Mouse (Mus musculus): ENCODE results near the gene Nfe2l3.
"Not testable (repeated sequence)": the region's sequence is repeated elsewhere in the genome, so short reads cannot be mapped to it uniquely, and the experiment has no call there.

The Nfe2l3 gene

DNA sequence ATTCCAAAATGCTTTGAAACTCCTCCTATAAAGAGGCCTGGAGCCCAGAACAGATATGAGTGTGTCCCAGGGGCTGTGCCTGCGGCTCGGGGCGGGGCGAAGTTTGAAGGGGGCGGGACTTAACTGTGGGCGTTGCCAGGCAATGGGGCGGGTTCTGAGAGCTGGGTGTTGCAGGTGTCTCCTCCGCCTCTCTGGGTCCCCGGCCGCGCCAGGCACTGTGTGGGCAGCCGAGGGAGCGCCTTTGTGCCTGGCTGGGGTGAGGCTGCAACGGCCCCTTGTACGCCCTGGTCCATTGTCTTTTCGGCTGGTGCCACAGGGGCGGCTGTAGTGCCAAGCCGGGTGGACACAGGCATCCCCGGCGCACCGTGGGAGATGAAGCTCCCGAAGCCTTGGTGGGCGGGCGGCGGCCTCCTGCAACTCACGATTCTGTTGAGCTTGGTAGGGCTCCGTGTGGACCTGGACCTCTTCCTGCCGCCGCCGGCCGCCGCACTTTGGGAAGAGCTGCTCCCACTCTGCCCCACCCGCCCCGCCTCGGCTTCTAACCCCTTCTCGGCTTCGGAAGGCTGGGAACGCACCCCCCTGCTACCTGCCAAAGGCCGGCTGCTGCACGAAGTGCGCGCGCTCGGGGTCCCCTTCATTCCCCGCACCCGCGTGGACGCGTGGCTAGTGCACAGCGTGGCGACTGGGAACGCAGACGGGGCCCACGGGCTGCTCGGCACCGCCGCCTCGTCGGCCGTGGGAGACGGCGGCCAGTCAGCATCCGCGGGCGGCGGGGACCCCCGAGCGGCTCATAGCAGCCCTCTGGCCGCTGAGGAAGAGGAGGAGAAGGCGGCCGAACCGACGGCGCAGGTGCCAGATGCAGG is at the start of gene Nfe2l3:
Gene Nfe2l3 (plus strand): TSS at position 136 of the 863 bp plus-strand sequence.
- peak; percentile 20 for DNase-seq (ENCODE audit: low spot score)

DNA sequence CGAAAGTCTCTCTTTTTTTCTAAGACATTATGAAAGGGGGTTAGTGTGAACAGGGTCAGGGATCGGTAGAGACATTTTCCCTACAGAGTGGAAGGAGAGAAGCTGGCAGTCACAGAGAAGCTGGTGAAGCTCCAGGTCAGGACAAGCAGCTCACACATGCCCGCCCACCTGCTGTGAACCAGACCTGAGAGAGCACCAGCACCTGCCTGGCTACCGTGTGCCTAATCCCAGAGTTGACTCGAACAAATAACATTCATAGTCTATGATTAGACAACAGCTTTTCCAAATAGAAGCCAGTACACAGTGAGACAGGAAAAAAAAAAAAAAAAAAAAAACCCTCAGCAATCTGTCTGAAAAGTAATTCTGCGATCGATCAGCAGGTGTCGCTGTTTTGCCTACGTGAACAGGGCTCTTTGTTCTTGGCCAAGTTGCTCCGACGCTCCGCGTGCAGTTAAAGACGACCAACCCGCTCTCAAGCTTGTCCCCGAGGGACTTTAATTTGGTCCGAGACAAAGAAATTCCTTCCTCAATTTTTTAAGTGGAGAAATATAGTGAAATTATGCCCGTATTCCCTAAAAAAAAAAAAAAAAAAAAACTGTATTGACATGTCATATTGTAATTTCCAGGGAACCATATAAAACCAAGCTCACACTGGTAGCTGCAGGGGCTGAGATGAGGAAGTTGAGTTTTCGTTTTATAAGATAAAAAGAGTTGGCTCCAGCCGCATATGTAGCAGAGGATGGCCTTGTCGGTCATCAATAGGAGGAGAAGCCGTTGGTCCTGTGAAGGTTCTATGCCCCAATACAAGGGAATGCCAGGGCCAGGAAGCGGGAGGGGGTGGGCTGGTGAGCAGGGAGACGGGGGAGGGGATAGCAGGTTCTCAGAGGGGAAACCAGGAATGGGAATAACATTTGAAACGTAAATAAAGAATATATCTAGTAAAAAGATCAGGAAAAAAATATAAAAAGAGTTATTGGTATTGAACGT is 48.4 kb upstream of the Nfe2l3 start:
- DNase-seq (ENCODE audit: low spot score), result peak; percentile 67

DNA sequence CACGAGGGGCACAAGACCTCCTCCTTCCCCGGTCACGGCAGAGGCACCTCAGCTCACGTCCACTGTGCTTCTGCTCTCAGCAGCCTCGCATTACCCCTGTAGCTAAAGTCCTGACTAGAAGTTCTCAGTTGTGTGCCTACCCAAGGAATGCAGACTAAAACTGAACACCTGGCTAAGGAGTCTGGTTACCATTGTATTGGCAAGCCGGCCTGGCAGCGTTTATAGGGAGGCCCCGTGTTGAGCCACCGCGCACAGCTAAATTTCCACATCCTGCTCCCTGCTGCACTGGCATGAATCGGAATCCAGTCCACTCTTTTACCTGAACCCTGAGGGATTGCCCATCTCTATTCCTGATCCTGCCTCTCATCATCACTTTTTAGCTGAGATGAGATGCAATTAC is 42.0 kb upstream of the Nfe2l3 start:
- no peak for DNase-seq (ENCODE audit: low spot score)

DNA sequence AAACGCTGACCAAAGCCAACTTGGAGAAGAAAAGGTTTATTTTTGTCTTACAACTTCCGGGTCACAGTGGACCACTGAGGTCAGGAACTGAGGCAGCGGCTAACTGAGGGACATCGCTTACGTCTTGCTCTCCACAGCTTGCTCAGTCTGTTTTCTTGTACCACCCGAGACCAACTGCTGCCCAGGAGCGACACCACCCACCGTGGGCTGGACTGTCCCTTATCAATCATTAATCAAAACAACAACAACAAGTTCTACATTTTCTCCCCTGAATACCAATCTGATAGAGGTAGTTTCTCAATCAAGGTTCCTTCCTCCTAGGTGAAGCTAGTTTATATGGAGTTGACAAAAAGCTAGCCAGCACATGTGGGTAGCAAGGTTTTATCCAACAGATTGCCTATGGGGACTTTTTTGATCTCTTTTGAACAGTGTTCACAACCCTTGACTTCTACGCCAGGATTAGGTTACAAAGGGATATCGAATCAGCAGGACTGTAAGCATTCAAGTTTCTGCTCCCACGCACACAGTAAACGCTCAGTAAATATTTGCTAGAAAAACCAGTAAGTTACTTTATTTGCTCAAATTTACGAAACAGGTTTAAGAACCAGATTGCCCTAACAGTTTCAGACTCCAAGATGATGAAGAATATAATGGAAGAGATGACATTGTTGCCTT is 40.5 kb upstream of the Nfe2l3 start:
- no peak for DNase-seq (ENCODE audit: low spot score)

- no peak for DNase-seq (ENCODE audit: low spot score)
Measured at GRCm38 (mm10) chr6:51393341-51394128, 38.9 kb upstream of the Nfe2l3 start.

DNA sequence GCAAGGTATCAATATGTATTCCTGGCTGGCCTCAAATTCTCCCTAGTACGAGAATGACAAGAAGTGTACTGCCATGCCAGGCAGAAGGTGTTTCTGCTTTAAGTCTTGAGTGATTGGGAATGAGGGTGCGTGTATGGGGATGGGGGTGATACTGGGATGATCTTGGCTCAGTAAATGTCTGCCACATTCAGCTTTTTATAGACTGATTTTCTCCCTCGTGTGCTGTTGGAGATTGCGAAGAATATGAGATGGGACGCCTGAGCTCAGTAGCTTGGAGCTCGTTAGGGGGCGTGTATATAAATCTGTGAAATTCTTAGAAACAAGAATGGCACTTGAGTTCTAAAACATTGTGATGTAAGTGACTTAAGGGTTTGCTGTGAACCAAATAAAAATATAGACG is 38.1 kb upstream of the Nfe2l3 start:
- not testable (repeated sequence) for DNase-seq (ENCODE audit: low spot score)

GRCm38 (mm10) chr6:51394963-51395362 is 37.5 kb upstream of the Nfe2l3 start:
- not testable (repeated sequence) for DNase-seq (ENCODE audit: low spot score)

DNA sequence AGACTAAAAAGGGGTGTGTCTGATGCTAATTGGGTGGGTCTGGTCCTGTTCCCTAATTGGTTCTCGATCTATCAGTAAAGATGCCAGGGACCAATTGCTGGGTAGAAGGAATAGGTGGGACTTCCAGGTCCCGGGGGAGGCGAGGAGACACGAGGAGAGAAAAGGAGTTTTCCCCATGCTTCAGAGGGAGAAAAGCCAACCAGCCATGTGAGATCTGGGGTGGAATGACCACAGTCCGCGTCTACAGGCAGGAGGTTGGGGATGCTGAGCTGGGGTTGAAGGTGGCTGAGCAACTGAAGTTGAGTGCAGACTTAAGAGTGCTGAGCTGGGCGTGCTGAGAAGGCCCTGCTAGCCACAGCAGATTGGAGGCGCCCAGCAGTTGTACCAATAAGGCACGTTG is 37.0 kb upstream of the Nfe2l3 start:
- no peak for DNase-seq (ENCODE audit: low spot score)

GRCm38 (mm10) chr6:51399113-51399518 is 33.4 kb upstream of the Nfe2l3 start:
- no peak for DNase-seq (ENCODE audit: low spot score)

DNA sequence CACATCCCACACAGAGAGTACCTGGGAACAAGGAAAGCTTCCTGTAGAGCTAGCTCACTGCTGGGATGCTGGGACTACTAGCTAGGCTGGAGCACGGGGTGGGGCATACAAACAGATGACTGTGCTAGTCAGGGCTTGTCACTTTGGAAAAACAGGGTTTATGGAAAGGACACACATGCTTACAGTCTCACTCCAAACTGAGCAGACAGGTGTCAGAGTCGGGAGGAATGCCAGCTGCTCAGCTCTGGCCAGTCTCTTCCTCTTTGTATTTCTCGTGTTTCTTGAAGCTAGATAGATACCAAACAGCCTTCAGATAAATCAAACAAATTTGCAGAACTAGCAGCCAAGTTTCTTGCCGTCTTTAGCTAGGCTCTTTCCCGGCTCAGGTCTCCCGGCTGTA is 31.2 kb upstream of the Nfe2l3 start:
- no peak for DNase-seq (ENCODE audit: low spot score)

- DNase-seq (ENCODE audit: low spot score), result no peak
Measured at GRCm38 (mm10) chr6:51403598-51403997, 28.9 kb upstream of the Nfe2l3 start.

GRCm38 (mm10) chr6:51404502-51404901 is 28.0 kb upstream of the Nfe2l3 start:
- DNase-seq (ENCODE audit: low spot score), result no peak

DNA sequence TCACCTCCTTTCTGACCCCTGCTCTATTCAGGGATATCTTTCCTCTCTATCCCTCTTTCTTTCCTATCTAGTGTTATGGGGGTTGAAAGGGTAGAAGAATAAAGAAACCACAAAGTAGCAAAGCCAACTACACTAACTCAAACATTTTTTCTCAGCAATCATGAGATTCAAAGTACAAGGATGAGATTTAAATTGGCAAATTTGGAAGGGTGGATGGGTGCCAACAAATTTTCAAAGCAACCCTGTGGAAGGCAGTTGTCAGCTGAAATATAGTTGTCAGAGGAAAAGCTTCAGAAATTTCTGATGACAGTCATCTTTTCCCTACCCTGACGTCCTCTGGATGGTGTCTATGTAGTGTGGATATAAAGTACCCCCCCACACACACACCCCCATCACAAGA is 16.0 kb upstream of the Nfe2l3 start:
- DNase-seq (ENCODE audit: low spot score), result no peak

DNA sequence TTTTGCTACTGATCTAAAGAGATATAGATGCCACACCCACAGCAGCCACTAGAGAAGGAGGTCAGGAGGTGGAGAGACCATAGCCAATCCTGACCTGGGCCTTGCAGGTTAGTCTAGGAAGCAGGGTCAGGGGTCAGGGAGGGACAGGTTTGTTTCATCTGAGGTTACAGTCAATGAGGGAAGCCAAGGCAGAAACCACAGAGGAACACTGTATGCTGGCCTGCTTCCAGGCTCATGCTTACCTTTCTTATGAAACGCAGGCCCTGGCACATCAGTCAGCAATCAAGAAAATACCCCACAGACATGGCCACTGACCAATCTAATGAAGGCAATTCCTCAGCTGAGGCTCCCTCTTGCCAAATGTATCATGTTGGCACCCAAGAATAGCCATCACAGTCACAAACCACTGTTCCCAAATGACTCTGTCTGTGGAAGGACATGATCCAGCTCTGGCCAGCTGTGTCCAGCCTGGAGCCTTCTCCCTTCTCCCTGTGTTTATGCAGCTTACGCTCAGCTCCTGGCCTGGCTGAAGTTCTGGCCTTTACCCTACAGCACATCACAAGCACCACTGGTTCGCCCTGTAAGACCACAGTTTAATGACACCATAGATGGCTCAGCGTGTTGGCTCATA is 15.0 kb upstream of the Nfe2l3 start:
- DNase-seq (ENCODE audit: low spot score), result no peak

- DNase-seq (ENCODE audit: low spot score), result no peak
Measured at GRCm38 (mm10) chr6:51423466-51424122, 8.9 kb upstream of the Nfe2l3 start.

- no peak for DNase-seq (ENCODE audit: low spot score)
Measured at GRCm38 (mm10) chr6:51424537-51424936, 7.9 kb upstream of the Nfe2l3 start.

- DNase-seq (ENCODE audit: low spot score), result no peak
Measured at GRCm38 (mm10) chr6:51434270-51434669, 1.8 kb downstream of the Nfe2l3 start.

- DNase-seq (ENCODE audit: low spot score), result no peak
Measured at GRCm38 (mm10) chr6:51437665-51438064, 5.2 kb downstream of the Nfe2l3 start.

DNA sequence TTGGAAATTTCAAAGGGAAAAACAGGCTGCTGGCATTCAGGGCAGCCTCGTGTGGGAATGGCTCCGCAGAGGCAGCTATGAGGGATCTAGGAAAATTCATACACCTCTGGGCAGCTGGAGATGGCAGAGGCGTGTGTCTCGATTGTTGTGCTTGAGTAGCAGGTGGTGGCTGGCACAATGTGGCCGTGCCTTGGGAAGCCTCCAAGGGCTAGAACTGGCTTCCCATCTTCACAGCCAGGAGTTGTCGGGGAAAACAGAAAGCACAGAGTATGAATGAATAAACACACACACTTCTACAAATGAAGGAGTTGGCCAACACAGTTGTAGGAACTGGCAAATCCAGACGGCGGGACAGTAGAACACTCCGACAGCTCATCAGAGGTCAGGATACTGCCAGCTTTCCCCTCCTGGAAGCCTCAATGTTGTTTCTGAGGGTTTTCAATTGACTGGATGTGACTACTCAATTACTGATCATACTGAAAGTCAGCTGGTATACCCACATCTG is 6.4 kb downstream of the Nfe2l3 start:
- DNase-seq (ENCODE audit: low spot score), result no peak

DNA sequence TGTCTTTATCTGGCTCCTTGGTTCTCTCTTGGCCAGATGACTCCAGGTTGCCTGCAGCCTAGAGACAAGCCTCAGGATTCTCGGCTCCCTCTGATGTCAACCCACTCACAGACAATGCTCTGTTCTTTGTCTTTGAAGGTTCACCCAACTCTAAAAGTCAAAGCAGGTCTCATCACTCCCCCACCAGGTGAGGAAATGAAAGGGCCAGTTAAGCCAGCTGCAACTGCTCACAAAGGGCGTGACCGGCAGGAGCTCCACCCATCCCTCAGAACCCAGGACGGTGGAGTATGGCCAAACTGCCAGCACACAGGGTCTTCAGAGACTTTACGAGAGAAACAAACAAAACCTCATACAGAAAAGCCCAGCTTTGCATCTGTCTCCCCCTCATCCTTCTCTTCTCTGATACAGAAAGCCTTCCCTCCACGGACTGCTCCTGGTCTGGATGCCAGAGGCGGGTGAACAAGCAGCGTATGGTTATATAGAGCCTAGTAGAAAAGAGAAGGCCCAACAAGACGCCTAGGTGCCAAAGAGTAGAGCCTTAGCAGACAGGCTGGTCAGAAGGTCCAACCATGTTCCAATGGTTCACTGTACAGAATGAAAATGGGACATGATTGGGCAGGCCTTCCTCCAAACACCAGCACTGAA is 9.8 kb downstream of the Nfe2l3 start:
- DNase-seq (ENCODE audit: low spot score), result no peak
